Mouse (Mus musculus) embryonic facial prominence, embryonic 15.5 days (tissue): ENCODE measurements at regions not wholly inside any gene's neighbourhood (a gene's known extent, or its start where the extent isn't known, plus 50 kb on each side); places are given as distances from the start of the nearest gene placed in this dataset.
A peak's percentile ranks its signal among the peaks of the same experiment; 100 is the strongest.

ENCODE experiments used
- ATAC-seq: fragments of 200-750 bp; cut with Nextera tagmentation; 2 replicates; pipeline ENCODE4 v1.8.0; 2017; ENCODE audit warnings: low read depth, moderate TSS enrichment; ENCODE audit not compliant: insufficient number of reproducible peaks, low FRiP score, low TSS enrichment
- H3K27ac ChIP-seq: fragments of 300-500 bp; sonication (generic); replicated peaks from 2 replicates; pipeline ENCODE4 v1.5.1; 2015; ENCODE audit warnings: mild to moderate bottlenecking, inconsistent platforms
- H3K27me3 ChIP-seq: fragments of 300-500 bp; sonication (generic); 2 replicates; pipeline ENCODE4 v1.6.1; 2015; ENCODE audit warnings: inconsistent platforms
- H3K36me3 ChIP-seq: fragments of 300-500 bp; sonication (generic); 2 replicates; pipeline ENCODE4 v1.6.1; 2015; ENCODE audit warnings: mild to moderate bottlenecking, inconsistent platforms
- H3K4me1 ChIP-seq: fragments of 300-500 bp; sonication (generic); 2 replicates; pipeline ENCODE4 v1.6.1; 2015; ENCODE audit warnings: inconsistent platforms
- H3K4me2 ChIP-seq: fragments of 300-500 bp; sonication (generic); replicated peaks from 2 replicates; pipeline ENCODE4 v1.6.1; 2015; ENCODE audit warnings: mild to moderate bottlenecking, inconsistent platforms
- H3K4me3 ChIP-seq: fragments of 300-500 bp; sonication (generic); replicated peaks from 2 replicates; pipeline ENCODE4 v1.5.1; 2015; ENCODE audit warnings: mild to moderate bottlenecking, inconsistent platforms
- H3K9ac ChIP-seq: fragments of 300-500 bp; sonication (generic); 2 replicates; pipeline ENCODE4 v1.6.1; 2015; ENCODE audit warnings: inconsistent platforms
- H3K9me3 ChIP-seq: fragments of 300-500 bp; sonication (generic); replicated peaks from 2 replicates; pipeline ENCODE4 v1.6.1; 2016; ENCODE audit warnings: inconsistent platforms
- WGBS: fragments of 180-500 bp; shearing (Covaris S2); methylation state at CpG from one replicate; pipeline ENCODE4 v1.1.7; 2015; 5-methylcytosine and 5-hydroxymethylcytosine counted together

DNA sequence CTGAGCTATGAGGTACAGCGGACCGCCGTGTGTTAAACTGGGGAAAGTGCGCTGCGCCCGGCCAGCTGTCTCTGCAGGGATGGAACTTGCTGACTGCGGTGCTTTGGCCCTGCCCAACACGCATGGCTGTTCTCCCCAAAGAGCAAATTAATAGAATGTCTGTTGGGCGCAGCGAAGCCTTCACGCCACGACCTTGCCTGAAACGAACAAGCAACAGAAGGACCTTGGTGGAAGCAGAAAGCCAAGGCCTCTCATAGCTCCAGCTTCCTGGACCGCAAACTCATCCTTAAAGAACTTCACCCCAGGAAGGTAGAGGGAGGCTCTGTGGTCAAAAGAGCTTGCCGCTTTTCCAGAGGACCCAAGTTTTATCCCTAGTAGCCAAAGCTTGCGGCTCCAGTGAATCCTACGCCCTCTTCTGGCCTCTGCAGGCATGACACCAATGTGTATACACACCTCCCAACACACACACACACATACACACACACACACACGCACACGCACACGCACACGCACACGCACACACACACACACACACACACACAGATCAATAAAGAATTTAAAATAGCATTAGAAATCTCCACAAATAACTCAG lies 110.2 kb upstream of the Ctnnb1 start:
- no peak overlapping the region for H3K4me3 ChIP-seq
- no peaks in the 10 kb centered on the region for H3K36me3 ChIP-seq
- H3K4me1 ChIP-seq = no peaks in the 10 kb centered on the region
- H3K4me2 ChIP-seq = no peak overlapping the region
- no peaks in the 10 kb centered on the region for H3K9me3 ChIP-seq
- 92% methylated on average over 22 of the region's 22 CpGs for WGBS
- no peak for ATAC-seq
- no peak overlapping the region for H3K9ac ChIP-seq
- H3K27ac ChIP-seq = no peak overlapping the region
- no peaks in the 10 kb centered on the region for H3K27me3 ChIP-seq

DNA sequence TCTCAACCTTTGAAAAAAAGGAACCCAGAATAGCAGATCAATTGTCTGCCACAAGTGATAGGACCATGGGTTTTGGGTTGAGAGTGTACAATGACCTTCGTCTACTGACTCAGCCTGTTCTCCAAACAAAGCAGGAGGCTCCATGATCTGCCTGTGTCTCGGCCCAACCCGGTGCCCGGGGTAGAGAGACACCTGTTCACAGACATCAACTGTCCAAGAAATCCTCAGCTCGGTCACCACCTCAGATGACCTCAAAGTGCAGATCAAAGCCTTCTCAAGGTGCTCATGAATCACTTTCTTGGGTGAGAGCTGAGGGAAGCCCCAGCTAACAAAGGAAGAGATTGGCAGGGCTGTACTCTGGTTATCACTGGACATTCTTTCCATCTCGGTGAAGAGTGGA lies 108.1 kb upstream of the Ctnnb1 start:
- Histone ChIP-seq H3K27me3 (no peaks in the 10 kb centered on the region; the same call in 1 of the 2 replicates), H3K4me3 (no peak overlapping the region), H3K4me1 (no peaks in the 10 kb centered on the region), H3K27ac (no peak overlapping the region), H3K36me3 (no peaks in the 10 kb centered on the region), H3K9me3 (no peaks in the 10 kb centered on the region), H3K4me2 (no peak overlapping the region), H3K9ac (no peak overlapping the region)
- 85% methylated on average over 6 of the region's 6 CpGs for WGBS
- ATAC-seq = no peak

DNA sequence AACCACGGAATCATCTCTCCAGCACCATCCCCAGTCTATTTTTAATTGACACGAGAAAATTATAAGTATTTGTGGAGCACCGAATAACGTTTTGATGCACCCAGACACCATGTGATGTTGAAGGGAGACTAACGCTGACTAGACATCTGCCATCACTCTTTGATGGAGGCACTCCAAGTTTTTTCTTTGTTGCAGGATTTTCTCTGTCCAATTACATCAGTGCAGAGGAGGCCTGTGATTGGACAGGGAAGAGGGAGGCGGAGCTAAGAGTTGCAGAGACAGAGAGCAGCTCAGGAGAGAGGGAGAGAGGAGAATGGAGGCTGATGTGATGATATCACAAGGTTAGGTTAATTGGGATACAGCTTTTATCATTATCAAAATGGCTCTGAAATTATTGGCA lies 105.6 kb upstream of the Ctnnb1 start:
- 55% methylated on average over 6 of the region's 6 CpGs for WGBS
- Histone ChIP-seq H3K4me2 (no peak overlapping the region), H3K27ac (no peak overlapping the region), H3K36me3 (no peaks in the 10 kb centered on the region), H3K4me1 (no peaks in the 10 kb centered on the region), H3K9me3 (no peaks in the 10 kb centered on the region), H3K9ac (no peak overlapping the region), H3K4me3 (no peak overlapping the region), H3K27me3 (no peaks in the 10 kb centered on the region; the same call in 1 of the 2 replicates)
- no peak for ATAC-seq

DNA sequence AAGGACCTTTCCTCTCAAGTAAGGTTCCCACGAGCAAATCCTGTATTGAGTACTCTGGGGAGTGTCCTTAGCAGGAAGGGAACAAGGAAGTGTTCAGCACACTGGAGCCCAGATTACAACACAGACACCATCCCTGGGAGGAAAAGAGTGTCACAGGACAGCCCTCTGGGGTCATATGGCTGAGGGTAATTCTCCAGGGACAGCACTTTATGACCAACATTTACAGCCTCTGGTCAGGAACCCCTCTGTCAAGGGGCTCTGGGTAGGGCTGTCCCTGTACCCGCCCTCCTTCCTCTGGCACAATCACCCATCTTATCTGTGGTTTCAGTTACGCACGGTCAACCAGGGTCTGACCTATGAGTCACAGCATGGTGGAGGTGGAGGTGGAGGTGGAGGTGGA lies 102.8 kb upstream of the Ctnnb1 start:
- H3K9me3 ChIP-seq = no peaks in the 10 kb centered on the region
- no peak for ATAC-seq
- WGBS = 73% methylated on average over 4 of the region's 4 CpGs
- H3K4me3 ChIP-seq = no peak overlapping the region
- H3K36me3 ChIP-seq = no peaks in the 10 kb centered on the region
- H3K4me1 ChIP-seq = peaks cover 3% of the 10 kb centered on the region; the same call in 1 of the 2 replicates
- no peak overlapping the region for H3K9ac ChIP-seq
- no peaks in the 10 kb centered on the region; the same call in 1 of the 2 replicates for H3K27me3 ChIP-seq
- no peak overlapping the region for H3K4me2 ChIP-seq
- no peak overlapping the region for H3K27ac ChIP-seq

DNA sequence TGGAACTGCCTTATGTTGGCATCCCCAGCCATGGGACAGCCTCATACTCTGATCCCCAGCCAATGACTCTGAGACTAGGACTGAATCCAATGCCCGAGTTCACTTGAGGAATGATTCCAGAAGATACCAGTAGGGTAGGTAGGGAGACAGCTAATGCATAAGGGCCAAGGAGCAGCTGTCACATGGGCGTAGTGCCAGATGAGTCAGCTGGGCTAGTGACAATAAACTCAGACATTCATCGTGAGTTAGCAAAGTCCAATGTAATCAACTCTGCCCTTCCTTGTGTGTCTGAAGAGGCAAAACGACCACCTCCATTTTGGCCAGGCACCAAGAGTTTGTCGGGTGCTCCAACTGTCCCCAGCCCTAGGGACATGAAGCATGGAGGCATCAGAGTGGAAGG lies 98.5 kb upstream of the Ctnnb1 start:
- Histone ChIP-seq H3K9ac (no peak overlapping the region), H3K27me3 (no peaks in the 10 kb centered on the region), H3K36me3 (no peaks in the 10 kb centered on the region), H3K9me3 (no peaks in the 10 kb centered on the region), H3K4me3 (no peak overlapping the region), H3K4me2 (no peak overlapping the region), H3K27ac (no peak overlapping the region), H3K4me1 (peaks cover 3% of the 10 kb centered on the region; the same call in 1 of the 2 replicates)
- 63% methylated on average over 5 of the region's 5 CpGs for WGBS
- peak; percentile 45; the same call in 1 of the 2 replicates for ATAC-seq

DNA sequence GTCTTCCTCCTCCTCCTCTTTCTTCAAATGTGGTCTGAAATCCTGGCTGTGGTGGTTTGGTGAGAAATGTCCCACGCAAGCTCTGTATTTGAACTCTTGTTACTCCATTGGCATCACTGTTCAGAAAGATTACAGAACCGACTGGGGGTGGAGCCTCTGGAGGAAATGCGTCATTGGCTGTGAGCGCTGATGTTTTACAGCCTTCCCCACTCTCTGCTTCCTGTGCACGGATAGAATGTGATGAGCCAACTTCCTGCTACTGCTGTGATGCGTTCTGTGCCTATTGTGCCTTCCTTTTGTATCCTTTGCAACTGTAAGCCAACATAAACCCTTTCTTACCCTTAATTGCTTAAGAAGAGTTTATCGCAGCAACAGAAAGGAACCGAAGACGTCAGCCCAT lies 94.8 kb upstream of the Ctnnb1 start:
- H3K4me1 ChIP-seq = peaks cover 3% of the 10 kb centered on the region; the same call in 1 of the 2 replicates
- no peak overlapping the region for H3K27ac ChIP-seq
- H3K9me3 ChIP-seq = no peaks in the 10 kb centered on the region
- H3K27me3 ChIP-seq = no peaks in the 10 kb centered on the region
- no peak overlapping the region for H3K4me2 ChIP-seq
- no peak overlapping the region for H3K4me3 ChIP-seq
- H3K9ac ChIP-seq = no peak overlapping the region
- 86% methylated on average over 9 of the region's 9 CpGs for WGBS
- no peak for ATAC-seq
- no peaks in the 10 kb centered on the region for H3K36me3 ChIP-seq

DNA sequence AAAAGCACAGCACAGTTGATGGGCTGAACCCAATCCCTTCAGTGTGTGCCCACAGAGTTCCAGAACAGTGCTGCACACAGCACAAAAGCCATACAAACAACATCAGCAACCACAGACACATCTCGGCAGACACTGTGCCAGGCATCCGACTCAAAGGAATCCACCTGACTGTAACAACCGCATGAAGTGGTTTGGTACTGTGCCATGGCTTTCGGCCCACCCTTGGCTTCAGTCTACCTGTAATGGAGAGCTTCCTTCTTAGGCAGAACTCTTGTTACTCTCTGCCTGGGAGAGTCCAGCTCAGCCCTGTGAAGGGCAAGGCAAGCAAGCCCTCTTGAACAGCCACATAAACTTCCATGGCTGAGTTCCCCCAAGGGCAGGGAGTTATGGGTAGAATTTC lies 93.4 kb upstream of the Ctnnb1 start:
- Histone ChIP-seq H3K4me3 (no peak overlapping the region), H3K9ac (no peak overlapping the region), H3K4me2 (no peak overlapping the region), H3K9me3 (no peaks in the 10 kb centered on the region), H3K4me1 (no peaks in the 10 kb centered on the region), H3K27me3 (no peaks in the 10 kb centered on the region), H3K36me3 (no peaks in the 10 kb centered on the region), H3K27ac (no peak overlapping the region)
- 80% methylated on average over 4 of the region's 4 CpGs for WGBS
- ATAC-seq = no peak

DNA sequence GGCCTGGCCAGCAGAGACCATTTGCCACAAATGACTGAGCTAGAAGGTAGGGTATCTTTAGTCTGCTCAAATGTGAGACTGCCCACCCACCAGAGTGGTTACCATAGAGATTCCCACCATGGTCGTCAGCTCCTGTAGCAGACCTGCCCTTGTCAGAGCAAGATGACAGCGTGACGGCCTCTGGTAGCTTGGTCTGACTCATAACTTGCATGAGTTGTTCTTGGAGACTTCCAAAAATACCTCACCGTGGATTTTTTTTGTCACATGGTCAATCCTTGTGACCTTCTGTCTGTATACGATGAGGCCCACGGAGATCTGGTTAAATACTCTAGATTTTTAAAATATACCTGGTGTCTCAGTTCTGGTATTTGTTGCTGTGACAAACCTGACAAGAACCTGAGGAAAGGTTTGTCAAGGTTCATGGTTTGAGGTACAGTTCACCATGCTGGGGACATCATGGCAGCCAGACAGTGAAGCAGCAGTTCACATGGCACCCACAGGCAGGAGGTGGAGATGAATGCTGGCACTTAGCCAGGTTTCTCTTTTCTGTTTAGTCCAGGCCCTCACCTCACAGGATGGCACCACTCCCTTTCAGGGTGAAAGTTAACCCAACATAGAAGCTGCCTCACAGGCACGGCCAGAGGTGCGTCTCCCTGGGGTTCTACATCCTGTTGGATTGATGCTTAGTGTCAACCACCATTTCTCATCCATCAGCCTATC lies 91.4 kb upstream of the Ctnnb1 start:
- ATAC-seq = no peak
- Histone ChIP-seq H3K4me2 (no peak overlapping the region), H3K4me1 (no peaks in the 10 kb centered on the region), H3K27ac (no peak overlapping the region), H3K4me3 (no peak overlapping the region), H3K9ac (no peak overlapping the region), H3K36me3 (no peaks in the 10 kb centered on the region), H3K9me3 (no peaks in the 10 kb centered on the region), H3K27me3 (no peaks in the 10 kb centered on the region)
- WGBS = 89% methylated on average over 8 of the region's 8 CpGs

DNA sequence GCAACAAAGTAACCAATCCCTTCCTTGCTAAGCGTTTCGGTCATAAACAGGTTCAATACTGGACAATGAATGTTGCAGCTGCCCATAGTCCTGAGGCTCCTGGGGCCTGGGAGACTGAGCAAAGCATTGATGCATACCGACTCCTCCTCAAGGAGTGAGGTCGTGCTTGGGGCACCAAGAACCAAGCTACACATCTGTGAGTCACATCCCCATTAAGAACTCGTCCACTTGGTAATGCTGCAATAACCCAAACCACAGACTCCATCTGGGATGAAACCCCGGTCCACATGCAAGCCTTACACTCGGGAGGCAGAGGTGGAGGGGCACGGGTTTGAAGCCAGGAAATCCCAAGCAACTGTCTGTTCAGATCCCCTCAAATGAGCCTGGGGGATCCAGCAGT lies 85.3 kb upstream of the Ctnnb1 start:
- no peak overlapping the region for H3K9ac ChIP-seq
- H3K27me3 ChIP-seq = no peaks in the 10 kb centered on the region
- no peaks in the 10 kb centered on the region for H3K4me1 ChIP-seq
- ATAC-seq = no peak
- H3K4me2 ChIP-seq = no peak overlapping the region
- WGBS = 62% methylated on average over 8 of the region's 8 CpGs
- H3K9me3 ChIP-seq = no peaks in the 10 kb centered on the region
- no peak overlapping the region for H3K4me3 ChIP-seq
- no peaks in the 10 kb centered on the region for H3K36me3 ChIP-seq
- no peak overlapping the region for H3K27ac ChIP-seq

DNA sequence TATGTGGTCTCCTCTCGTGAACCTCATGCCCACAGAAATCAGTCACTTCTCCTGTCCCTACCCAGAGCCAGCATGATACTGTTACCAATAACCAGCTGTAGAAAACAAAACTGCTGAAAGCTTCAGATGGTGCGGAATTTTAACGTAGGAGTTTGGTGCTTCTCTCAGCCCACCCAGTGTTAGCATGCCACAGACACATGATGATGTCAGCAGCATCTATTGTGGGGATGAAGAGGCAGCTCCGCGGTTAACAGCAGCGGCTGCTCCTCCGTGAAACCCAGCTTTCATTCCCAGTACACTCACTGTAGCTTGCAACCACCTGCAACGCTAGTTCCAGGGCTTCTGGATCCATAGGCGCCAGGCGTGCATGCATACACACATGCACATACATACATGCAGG lies 83.5 kb upstream of the Ctnnb1 start:
- no peaks in the 10 kb centered on the region for H3K4me1 ChIP-seq
- no peaks in the 10 kb centered on the region for H3K36me3 ChIP-seq
- no peak for ATAC-seq
- WGBS = 73% methylated on average over 10 of the region's 10 CpGs
- no peak overlapping the region for H3K4me3 ChIP-seq
- H3K27ac ChIP-seq = no peak overlapping the region
- no peaks in the 10 kb centered on the region for H3K27me3 ChIP-seq
- H3K9ac ChIP-seq = no peak overlapping the region
- no peak overlapping the region for H3K4me2 ChIP-seq
- no peaks in the 10 kb centered on the region for H3K9me3 ChIP-seq

DNA sequence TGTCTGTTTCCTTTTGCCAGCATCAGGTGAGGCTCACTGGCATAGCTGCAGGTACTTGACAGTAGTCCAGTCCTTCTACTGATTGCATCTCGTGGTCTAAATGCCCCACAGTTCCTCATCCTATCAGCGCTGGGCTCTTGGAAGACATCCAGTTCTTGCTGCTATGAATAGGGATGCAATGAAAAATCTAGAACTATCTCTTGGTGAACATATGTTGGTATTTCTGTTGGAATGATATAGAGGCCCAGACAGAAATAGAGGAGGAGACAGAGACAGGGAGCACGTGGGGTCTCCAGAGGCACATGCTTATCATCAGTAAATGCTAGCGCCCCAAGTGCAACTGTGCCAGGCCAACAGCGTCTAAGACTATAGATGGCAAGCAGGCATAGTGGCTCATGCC lies 81.4 kb upstream of the Ctnnb1 start:
- H3K27me3 ChIP-seq = no peaks in the 10 kb centered on the region
- H3K27ac ChIP-seq = no peak overlapping the region
- no peaks in the 10 kb centered on the region for H3K36me3 ChIP-seq
- no peak overlapping the region for H3K4me2 ChIP-seq
- no peak for ATAC-seq
- no peak overlapping the region for H3K9ac ChIP-seq
- WGBS = 77% methylated on average over 5 of the region's 5 CpGs
- 0 out of 2 replicates have a peak, but pooled peaks cover 6% of the 10 kb centered on the region for H3K4me1 ChIP-seq
- H3K9me3 ChIP-seq = no peaks in the 10 kb centered on the region
- no peak overlapping the region for H3K4me3 ChIP-seq

DNA sequence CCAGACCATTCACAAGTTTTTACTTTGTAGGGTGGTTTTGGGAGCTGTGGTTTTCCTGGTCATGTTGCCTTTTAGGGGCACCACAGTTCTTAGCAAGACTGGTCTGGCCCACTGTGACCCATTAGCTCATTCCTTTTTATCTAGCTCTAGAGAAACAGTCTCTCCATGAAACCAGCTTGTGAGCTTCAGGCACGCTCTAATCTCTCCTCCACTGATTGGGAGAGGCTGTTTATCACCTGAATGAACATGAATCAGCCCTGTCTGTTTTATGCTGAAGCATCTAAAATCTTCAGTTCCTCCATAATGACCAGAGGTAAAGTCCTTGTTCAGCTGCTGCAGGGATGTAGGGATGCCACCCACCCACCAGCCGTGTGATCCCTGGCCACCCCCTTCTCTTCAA lies 80.1 kb upstream of the Ctnnb1 start:
- WGBS = 82% methylated on average over 2 of the region's 2 CpGs
- Histone ChIP-seq H3K27ac (no peak overlapping the region), H3K27me3 (no peaks in the 10 kb centered on the region), H3K4me2 (no peak overlapping the region), H3K9me3 (no peaks in the 10 kb centered on the region), H3K4me1 (peaks cover 14% of the 10 kb centered on the region), H3K36me3 (no peaks in the 10 kb centered on the region), H3K9ac (no peak overlapping the region), H3K4me3 (no peak overlapping the region)
- ATAC-seq = no peak
